Mouse (Mus musculus): ENCODE results near the gene Mogs. TPM values are rescaled to one million over a fixed set of nuclear protein-coding genes. Genes with fewer than 3 reads are reported as not detected.
A peak's percentile ranks its signal among the peaks of the same experiment; 100 is the strongest.

The Mogs gene
- total RNA-seq, 1 experiment from 2014 or later: 24.8 TPM

- ATAC-seq (replicated peaks; ENCODE audit: insufficient number of reproducible peaks, low FRiP score, low TSS enrichment, poor library complexity, severe bottlenecking): peak; percentile 92
Observed at GRCm38 (mm10) chr6:83165607-83166242, 50.4 kb downstream of the Mogs start, which contains the start of gene Dctn1. TSS of gene Dctn1 (plus strand) at chr6:83165920.

DNA sequence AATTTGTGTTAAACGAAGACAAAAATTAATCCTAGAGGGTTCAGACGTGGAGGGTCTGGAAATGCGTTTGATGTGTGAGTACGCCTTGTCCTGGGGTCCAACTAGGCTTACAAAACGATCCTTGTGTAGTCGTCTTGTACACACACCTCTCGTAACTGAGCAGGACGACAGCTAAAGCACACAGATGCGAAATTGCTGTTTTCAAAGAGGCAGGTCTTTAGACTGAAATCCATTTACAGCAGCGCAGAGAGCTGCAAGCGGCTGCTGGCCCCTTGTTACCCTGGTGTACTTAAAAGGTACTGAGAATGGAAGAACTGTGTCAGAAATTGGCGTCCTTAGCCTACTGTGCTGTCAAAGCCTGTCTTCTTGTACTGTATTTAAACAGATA lies 50.9 kb downstream of the Mogs start:
- no peak for ATAC-seq (replicated peaks; ENCODE audit: insufficient number of reproducible peaks, low FRiP score, low TSS enrichment, poor library complexity, severe bottlenecking)

Other genes starting within 250 kb of the Mogs start
- gene Sema4f, start 175.7 kb upstream of the Mogs start, total RNA-seq (2017): not detected in 3 replicates
- 1.8 TPM in 1 of 3 replicates, not detected in the others for gene M1ap, start 168.6 kb upstream of the Mogs start, total RNA-seq (2017)
- gene Dok1, start 82.0 kb upstream of the Mogs start, total RNA-seq (2017): 36.6 to 44.9 TPM (median 43.6 TPM) in 3 replicates
- gene Loxl3, start 81.3 kb upstream of the Mogs start, total RNA-seq (2017): 2.3 to 10.2 TPM (median 4.2 TPM) in 3 replicates
- 187 to 238 TPM (median 209 TPM) in 3 replicates for gene Aup1, start 61.0 kb upstream of the Mogs start, total RNA-seq (2017)
- 81.4 to 125 TPM (median 105 TPM) in 3 replicates for gene Htra2, start 60.2 kb upstream of the Mogs start, total RNA-seq (2017)
- gene Dqx1, start 57.7 kb upstream of the Mogs start, total RNA-seq (2017): 0.21 to 3.8 TPM (median 2.6 TPM) in 3 replicates
- gene Tlx2, start 45.2 kb upstream of the Mogs start, total RNA-seq (2017): not detected in 3 replicates
- 2.0 to 13.5 TPM (median 6.9 TPM) in 3 replicates for gene Pcgf1, start 37.6 kb upstream of the Mogs start, total RNA-seq (2017)
- not detected in 3 replicates for gene Lbx2, start 29.1 kb upstream of the Mogs start, total RNA-seq (2017)
- gene Ccdc142, start 13.9 kb upstream of the Mogs start, total RNA-seq (2017): 0.48 to 12.5 TPM (median 1.5 TPM) in 3 replicates
- 2.5 to 5.5 TPM (median 2.6 TPM) in 3 replicates for gene Gm42688, start 13.9 kb upstream of the Mogs start, total RNA-seq (2017)
- gene Mrpl53, start 6.5 kb upstream of the Mogs start, total RNA-seq (2017): 4.4 to 38.2 TPM (median 19.3 TPM) in 3 replicates
- gene Wbp1, start 6.1 kb downstream of the Mogs start, total RNA-seq (2017): 45.0 to 60.1 TPM (median 53.4 TPM) in 3 replicates
- 25.0 to 53.9 TPM (median 41.3 TPM) in 3 replicates for gene Ino80b, start 9.9 kb downstream of the Mogs start, total RNA-seq (2017)
- gene Rtkn, start 20.0 kb downstream of the Mogs start, total RNA-seq (2017): 0.96 to 2.7 TPM (median 1.0 TPM) in 3 replicates
- 0.11 to 0.29 TPM in 2 of 3 replicates, not detected in the other for gene Wdr54, start 40.9 kb downstream of the Mogs start, total RNA-seq (2017)
- gene 1700003E16Rik, start 40.9 kb downstream of the Mogs start, total RNA-seq (2017): 0.48 TPM in 1 of 3 replicates, not detected in the others
- 39.1 to 65.9 TPM (median 51.0 TPM) in 3 replicates for gene Dctn1, start 50.4 kb downstream of the Mogs start, total RNA-seq (2017)
- gene Slc4a5, start 104.3 kb downstream of the Mogs start, total RNA-seq (2017): not detected in 3 replicates
- gene Mthfd2, start 210.4 kb downstream of the Mogs start, total RNA-seq (2017): 25.6 to 40.2 TPM (median 28.5 TPM) in 3 replicates
- gene Mob1a, start 210.5 kb downstream of the Mogs start, total RNA-seq (2017): 300 to 314 TPM (median 304 TPM) in 3 replicates
- 13.0 to 48.5 TPM (median 38.5 TPM) in 3 replicates for gene Bola3, start 233.7 kb downstream of the Mogs start, total RNA-seq (2017)